Comparison of ENCODE assay signal across 8 mouse cellular contexts in genomic region chr5:4757902-4758301, GRCm38 (mm10). TPM values are rescaled to one million over a fixed set of nuclear protein-coding genes. Genes with fewer than 3 reads are reported as not detected.
DNase-seq lines count a peak whose midpoint lies in the region; ATAC-seq and TF ChIP-seq lines count a peak whose summit lies in the region.

Gene Fzd1, minus strand, starts transcription at chr5:4758035.

- POLR2A ChIA-PET in Patski (lab: Charles Lee) = interaction anchor here (0.9 to 1.4 kb wide), 3 partner anchors 10 to 154 kb away, joined by 3 to 8 read pairs (median 3); no protein-coding TSS in a partner anchor

- WGBS in hindbrain, embryonic 12.5 days = 0% methylated on average over 27 of the region's 33 CpGs

- H3K9ac ChIP-seq in hindbrain, embryonic 12.5 days = peak within 1 kb of the TSS; percentile 89

- peaks cover 29% of the 10 kb centered on the region for H3K4me1 ChIP-seq in hindbrain, embryonic 12.5 days

- H3K9me3 ChIP-seq in hindbrain, embryonic 12.5 days (replicated peaks) = no peaks in the 10 kb centered on the region

- DNase-seq in Patski (ENCODE audit: low read depth, low spot score) = peak; percentile 81
- peak; percentile 90 to 91 for DNase-seq in cerebellum, postnatal 14 days
- peak; percentile 76 to 78 for DNase-seq in frontal cortex, postnatal 25 days (ENCODE audit: low spot score in 2 of 2)
- peak; percentile 77 to 79 for DNase-seq in layer of hippocampus, postnatal 25 days (ENCODE audit: extremely low spot score in 1 of 2, low spot score in 1 of 2)
- peak; percentile 98 for DNase-seq in lung, postnatal 10 days
- peak; percentile 92 for DNase-seq in ovary, postnatal 36 days (ENCODE audit: low spot score)
- peak; percentile 83 for DNase-seq in urinary bladder, postnatal 25 days (ENCODE audit: low spot score)

- peak within 1 kb of the TSS; percentile 96 for H3K4me2 ChIP-seq in hindbrain, embryonic 12.5 days (replicated peaks)

- ATAC-seq in Patski = peak; percentile 90
- ATAC-seq in hindbrain, embryonic 12.5 days (ENCODE audit: low FRiP score) = peak; percentile 95

- H3K27ac ChIP-seq in hindbrain, embryonic 12.5 days = peak within 1 kb of the TSS; percentile 95

- H3K4me3 ChIP-seq in hindbrain, embryonic 12.5 days = peak within 1 kb of the TSS; percentile 83

- H3K36me3 ChIP-seq in hindbrain, embryonic 12.5 days = no peaks in the 10 kb centered on the region

- in situ Hi-C loops in Patski (cut with MboI; ENCODE audit: low pct_unique_long_range_greater_than_20kb) = loop anchor here (10.0 kb wide), 1 partner anchor 493 kb away; no protein-coding TSS in a partner anchor

- CTCF ChIA-PET in Patski (lab: Charles Lee) = interaction anchor here (0.7 to 2.2 kb wide), 10 partner anchors 10 to 557 kb away, joined by 3 to 10 read pairs (median 4); no protein-coding TSS in a partner anchor

- TF ChIP-seq CTCF in Patski (IDR thresholded peaks at IDR 0.05) = no peak

- H3K27me3 ChIP-seq in Patski = no peaks in the 10 kb centered on the region
- peaks cover 11% of the 10 kb centered on the region; the same call in 1 of the 2 replicates for H3K27me3 ChIP-seq in hindbrain, embryonic 12.5 days

RNA-seq across cellular contexts. Expression of gene Fzd1, which starts in this region (rescaled TPM):
- 30.1 TPM for polyA plus RNA-seq in Patski (2021)
- polyA plus RNA-seq in hindbrain, embryonic 12.5 days (2016; fragmentation: Nextera tagmentation; extraction: Ambion mirVana) = 35.0 and 36.0 TPM in 2 replicates
- 10 to 100 TPM; 11.4 to 13.3 TPM for total RNA-seq in layer of hippocampus, postnatal 25 days (2021)

Comparison
In these comparisons a context has a peak if more than half of its experiments do, and no peak if none do; other contexts are left out.
1. Peak in every context shown above with its lines: DNase-seq, ATAC-seq, H3K4me3 ChIP-seq and H3K27ac ChIP-seq.